Mouse (Mus musculus): ENCODE measurements at regions not wholly inside any gene's neighbourhood (a gene's known extent, or its start where the extent isn't known, plus 50 kb on each side); places are given as distances from the start of the nearest gene placed in this dataset.

GRCm38 (mm10) chr12:118352866-118353265, 51.6 kb upstream of the Sp4 start:
- 65% methylated on average over 7 of the region's 7 CpGs for WGBS
- Histone ChIP-seq H3K4me1 (ENCODE audit: insufficient read depth, low read length) (no peaks in the 10 kb centered on the region), H3K27me3 (ENCODE audit: insufficient read depth, low read length) (no peaks in the 10 kb centered on the region), H3K36me3 (ENCODE audit: insufficient read depth, low read length) (no peaks in the 10 kb centered on the region), H3K27ac (ENCODE audit: low read length) (no peak overlapping the region), H3K9ac (replicated peaks; ENCODE audit: low read length) (no peak overlapping the region), H3K4me3 (ENCODE audit: low read length) (no peak overlapping the region), H3K4me2 (replicated peaks; ENCODE audit: low read depth, low read length) (no peak overlapping the region), H3K9me3 (ENCODE audit: low read length) (no peaks in the 10 kb centered on the region)
- ATAC-seq (ENCODE audit: low FRiP score, low TSS enrichment) = no peak

- Histone ChIP-seq H3K9ac (replicated peaks; ENCODE audit: low read length) (no peak overlapping the region), H3K27ac (ENCODE audit: low read length) (no peak overlapping the region), H3K27me3 (ENCODE audit: insufficient read depth, low read length) (no peaks in the 10 kb centered on the region), H3K4me1 (ENCODE audit: insufficient read depth, low read length) (no peaks in the 10 kb centered on the region), H3K4me2 (replicated peaks; ENCODE audit: low read depth, low read length) (no peak overlapping the region), H3K4me3 (ENCODE audit: low read length) (no peak overlapping the region), H3K9me3 (ENCODE audit: low read length) (no peaks in the 10 kb centered on the region), H3K36me3 (ENCODE audit: insufficient read depth, low read length) (no peaks in the 10 kb centered on the region)
- no peak for ATAC-seq (ENCODE audit: low FRiP score, low TSS enrichment)
Measured at GRCm38 (mm10) chr12:118351421-118351820, 50.2 kb upstream of the Sp4 start.

Data from kidney, embryonic 16.5 days (tissue).